Mouse (Mus musculus) B cell, adult 2 months (primary cell): ENCODE results near the gene Dcdc2b.

Experiments used
- DNase-seq, 2 experiments: peaks; one replicate each; pipeline ENCODE4 v3.0.0; 2022

Gene Dcdc2b

GRCm38 (mm10) chr4:129620419-129621282 lies 6.6 kb upstream of the Dcdc2b start:
- DNase-seq, result no peak

- DNase-seq, result peak; percentile 95 to 96
Measured at GRCm38 (mm10) chr4:129618786-129619691, 5.0 kb upstream of the Dcdc2b start, which contains the start of gene Iqcc. Gene Iqcc (minus strand): TSS chr4:129619099.

DNA sequence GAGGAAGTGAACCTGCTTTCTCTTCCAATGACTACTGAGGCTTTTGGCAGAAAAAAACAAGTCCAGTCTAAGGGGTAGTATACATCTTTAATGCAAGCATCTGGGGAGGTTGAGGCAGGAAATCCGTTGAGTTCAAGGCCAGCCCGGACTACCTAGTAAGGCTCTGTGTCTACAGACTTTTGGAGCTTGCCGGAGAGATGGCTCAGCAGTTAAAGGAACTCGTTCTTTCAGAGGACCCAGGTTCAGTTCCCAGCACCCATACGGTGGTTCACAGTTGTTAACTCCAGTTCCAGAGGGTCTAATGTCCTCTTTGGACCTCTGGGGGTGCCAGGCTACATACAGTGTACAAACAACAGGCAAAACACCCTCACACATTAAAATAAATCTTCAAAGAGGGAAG lies 4.0 kb upstream of the Dcdc2b start:
- DNase-seq, result no peak

DNA sequence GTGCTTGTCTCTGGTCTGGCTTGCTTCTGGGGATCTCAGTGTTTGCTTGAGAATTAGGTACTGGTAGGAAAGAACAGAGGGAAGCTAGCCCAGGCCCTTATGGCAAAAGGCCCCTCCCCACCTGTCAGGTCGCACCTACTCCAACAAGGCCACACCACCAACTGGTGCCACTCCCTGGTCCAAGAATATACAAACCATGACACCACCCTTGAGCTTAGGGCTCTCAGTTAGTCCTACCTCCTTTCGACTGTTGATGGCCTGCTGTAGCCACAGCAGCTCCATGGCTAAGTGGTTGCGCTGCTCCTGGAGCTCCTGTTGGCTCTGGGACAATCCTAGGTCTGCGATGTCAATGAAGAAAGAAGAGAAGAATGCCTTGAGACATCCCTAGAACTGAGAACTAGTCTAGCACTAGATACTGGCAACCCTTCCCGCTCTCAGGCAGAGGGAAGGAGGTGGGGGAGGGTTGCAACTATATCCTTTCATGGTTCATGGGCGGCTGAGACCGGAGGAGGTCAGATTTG lies 3.1 kb upstream of the Dcdc2b start:
- DNase-seq, result no peak

- DNase-seq, result no peak
Measured at GRCm38 (mm10) chr4:129616631-129617030, 2.6 kb upstream of the Dcdc2b start.

DNA sequence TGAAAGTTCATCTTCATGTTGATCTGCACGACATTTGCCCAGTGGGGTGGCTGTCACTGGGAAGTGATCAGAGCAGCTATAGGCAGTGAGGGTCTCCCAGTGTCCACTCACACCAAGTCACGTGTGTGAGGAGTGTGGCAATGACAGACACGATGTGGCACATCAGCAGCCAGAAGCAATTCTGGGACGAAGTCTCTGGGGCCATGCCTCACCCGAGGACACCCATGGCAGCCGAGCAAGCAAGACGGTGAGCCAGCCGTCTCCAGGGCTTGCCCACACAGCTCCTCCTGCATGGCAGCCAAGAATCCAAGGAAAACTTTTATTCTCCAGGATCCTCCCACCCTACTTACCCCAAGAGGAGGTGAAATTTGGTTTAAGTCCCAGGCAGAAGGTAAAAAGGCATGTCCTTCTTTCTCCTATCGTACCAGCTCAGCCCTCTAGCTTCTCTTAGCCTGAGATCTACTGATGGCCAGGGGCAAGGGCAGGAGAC lies 1.8 kb upstream of the Dcdc2b start:
- DNase-seq, result no peak

DNA sequence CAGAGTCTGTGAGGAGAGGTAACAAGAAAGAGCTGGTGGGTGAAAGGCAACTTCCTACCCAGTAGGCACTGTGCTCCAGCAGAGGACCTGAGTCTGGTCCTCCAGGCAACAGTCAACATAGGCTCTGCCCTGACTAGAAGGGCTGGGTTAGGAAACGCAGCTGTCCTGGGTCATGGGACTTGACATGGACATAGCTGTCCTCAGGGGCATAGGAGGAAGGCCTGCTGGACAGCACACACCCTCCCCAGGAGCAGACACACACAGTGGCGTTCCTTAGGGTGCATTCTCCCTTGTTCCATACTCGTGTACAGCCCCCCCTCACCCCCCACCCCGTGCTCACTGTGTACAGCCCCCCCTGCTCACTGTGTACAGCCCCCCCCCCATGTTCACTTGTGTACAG lies 3.6 kb downstream of the Dcdc2b start:
- no peak for DNase-seq

- DNase-seq, result no peak
Measured at GRCm38 (mm10) chr4:129610026-129610425, 4.0 kb downstream of the Dcdc2b start.

- DNase-seq, result peak in 1 of 2 experiments; percentile 7
Measured at GRCm38 (mm10) chr4:129609139-129609631, 4.9 kb downstream of the Dcdc2b start.

DNA sequence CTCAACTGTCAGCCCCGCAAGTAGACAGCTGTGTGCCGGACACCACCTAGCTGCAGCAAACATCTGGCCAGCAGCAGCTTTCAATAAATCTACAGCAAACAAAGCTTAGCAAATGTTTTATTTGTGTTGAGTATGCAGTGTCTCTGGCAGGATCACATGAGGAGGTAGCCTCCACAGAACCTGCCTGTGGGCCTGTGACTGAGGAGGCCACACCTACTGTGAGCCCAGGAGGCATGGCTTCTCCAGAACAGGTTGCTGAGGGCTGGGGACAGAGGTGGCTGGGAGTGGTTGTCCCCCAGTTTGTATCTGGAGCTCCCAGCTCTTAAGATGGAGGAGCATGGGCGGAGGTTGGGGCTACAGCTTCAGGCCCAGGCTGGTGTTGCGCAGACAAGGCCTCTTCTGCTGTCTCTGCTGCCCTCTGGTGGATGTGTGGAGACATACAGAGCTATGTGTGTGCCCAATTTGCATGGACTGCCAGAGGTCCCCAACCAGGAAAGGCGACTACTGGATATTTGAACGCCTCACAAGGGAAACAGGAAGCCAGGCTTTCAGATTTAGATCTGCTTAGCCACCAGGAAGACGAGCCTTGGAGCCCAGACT lies 5.5 kb downstream of the Dcdc2b start:
- DNase-seq, result peak; percentile 86

DNA sequence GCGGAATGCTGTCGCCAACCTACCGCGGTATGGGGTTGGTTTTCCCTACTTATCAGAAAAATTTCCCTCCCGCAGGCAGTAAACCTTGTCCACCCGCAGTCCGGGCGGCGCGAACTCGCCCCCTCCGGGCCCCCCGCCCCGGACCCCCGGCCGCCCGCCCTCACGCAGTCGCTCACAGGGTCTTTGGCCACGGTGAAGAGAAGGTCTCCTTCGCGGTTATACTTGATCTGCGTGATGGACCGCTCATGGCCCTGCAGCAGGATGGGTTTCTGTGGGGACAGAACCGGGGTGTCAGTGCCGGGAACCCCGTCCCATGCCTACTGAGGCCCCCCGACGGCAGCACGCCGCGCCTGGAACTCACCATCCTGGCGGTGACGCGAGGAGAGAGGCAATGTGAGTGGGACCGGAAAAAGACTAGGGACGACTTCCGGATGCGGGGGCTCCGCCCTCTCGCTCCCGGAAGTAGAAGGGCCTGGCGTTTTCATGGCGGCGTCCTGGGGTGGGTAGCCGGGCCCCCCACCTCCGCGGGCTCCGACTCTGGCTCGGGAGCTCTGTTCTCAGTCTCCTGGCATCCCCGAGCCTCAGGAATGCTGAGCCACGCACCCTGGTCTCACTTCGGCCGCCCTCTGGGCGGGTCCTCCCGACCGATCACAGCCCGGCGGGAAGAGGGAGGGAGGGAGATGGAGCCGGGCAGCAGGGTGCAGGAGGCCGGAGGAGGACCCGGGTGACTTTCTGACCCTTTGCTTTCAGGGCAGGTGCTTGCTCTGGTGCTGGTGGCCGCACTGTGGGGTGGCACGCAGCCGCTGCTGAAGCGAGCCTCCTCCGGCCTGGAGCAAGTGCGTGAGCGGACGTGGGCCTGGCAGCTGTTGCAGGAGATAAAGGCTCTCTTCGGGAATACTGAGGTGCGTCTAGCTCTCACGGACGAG lies 13.6 kb downstream of the Dcdc2b start, which contains the start of the genes Eif3i and Tmem234:
TSS of gene Eif3i (minus strand) at position 416 of the 926 bp plus-strand sequence.
TSS of gene Tmem234 (plus strand) at position 436 of the 926 bp plus-strand sequence.
- peak; percentile 87 for DNase-seq

GRCm38 (mm10) chr4:129588865-129589264 lies 25.2 kb downstream of the Dcdc2b start:
- no peak for DNase-seq

DNA sequence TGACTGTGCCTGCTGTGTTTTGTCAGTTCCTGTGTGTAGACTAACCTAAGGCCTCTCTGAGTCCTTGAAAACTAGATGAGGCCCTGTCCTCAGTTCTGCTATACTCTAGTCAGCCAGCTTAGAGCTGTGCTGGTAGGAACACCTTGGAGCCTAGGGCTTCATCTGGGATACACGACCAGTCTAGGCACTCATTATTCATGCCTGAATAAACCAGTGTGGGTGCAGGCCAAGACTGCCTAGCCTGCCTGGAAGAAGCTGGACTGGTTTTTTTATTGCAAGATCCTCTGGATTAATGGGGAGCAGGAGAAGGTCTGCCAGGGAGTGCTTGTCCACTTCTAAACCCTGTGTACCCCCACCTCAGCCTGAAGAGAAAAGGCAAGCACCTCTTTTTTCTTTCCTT lies 27.1 kb downstream of the Dcdc2b start:
- DNase-seq, result no peak

DNA sequence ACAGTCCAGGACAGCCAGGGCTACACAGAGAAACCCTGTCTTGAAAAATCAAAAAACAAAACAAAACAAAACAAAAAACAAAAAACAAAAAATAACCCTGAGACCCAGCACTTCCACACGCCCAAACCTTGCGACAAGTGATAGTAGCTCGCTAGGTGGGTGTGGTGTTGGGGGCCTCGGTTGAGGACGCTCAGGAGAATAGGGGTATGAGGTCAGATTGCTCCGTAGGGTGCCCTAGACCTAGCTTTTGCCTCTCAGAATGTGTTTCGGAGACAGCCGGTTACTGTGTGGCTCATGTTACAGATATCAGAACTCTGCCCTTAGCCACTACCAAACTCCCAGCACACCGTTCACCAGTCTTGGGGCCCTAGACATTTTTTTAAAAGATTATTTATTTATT lies 28.3 kb downstream of the Dcdc2b start:
- no peak for DNase-seq

- peak; percentile 93 to 94 for DNase-seq
Measured at GRCm38 (mm10) chr4:129584884-129585608, 29.0 kb downstream of the Dcdc2b start.

GRCm38 (mm10) chr4:129584370-129584769 lies 29.7 kb downstream of the Dcdc2b start:
- DNase-seq, result peak; percentile 44 to 45

- no peak for DNase-seq
Measured at GRCm38 (mm10) chr4:129582251-129582650, 31.8 kb downstream of the Dcdc2b start.

- DNase-seq, result peak; percentile 70 to 74
Measured at GRCm38 (mm10) chr4:129580347-129580746, 33.7 kb downstream of the Dcdc2b start.

GRCm38 (mm10) chr4:129578466-129578865 lies 35.6 kb downstream of the Dcdc2b start, which contains the start of gene Fam167b:
Gene Fam167b (minus strand): TSS chr4:129578549.
- DNase-seq, result no peak

GRCm38 (mm10) chr4:129577688-129578087 lies 36.4 kb downstream of the Dcdc2b start:
- DNase-seq, result no peak
